Mouse (Mus musculus) myocyte (in vitro differentiated cells): ENCODE data around the gene D5Ertd579e.

Experiments used
- CEBPB ChIP-seq: IDR thresholded peaks from 2 replicates; pipeline ENCODE4 v1.6.1; 2011; ENCODE audit warnings: mild to moderate bottlenecking, moderate library complexity; ENCODE audit not compliant: poor library complexity, insufficient read depth, severe bottlenecking
- E2F4 ChIP-seq: IDR thresholded peaks from one replicate; pipeline ENCODE4 v1.6.1; 2011; ENCODE audit warnings: mild to moderate bottlenecking, control low read depth, moderate library complexity; ENCODE audit not compliant: insufficient read depth
- MAX ChIP-seq: IDR thresholded peaks from one replicate; pipeline ENCODE4 v1.6.1; 2011; ENCODE audit warnings: low read depth, mild to moderate bottlenecking, control low read depth
- MYOD1 ChIP-seq, 3 experiments: IDR thresholded peaks; one replicate each; pipeline ENCODE4 v1.6.1; 2011; ENCODE audit warnings: control low read depth in 2 of 3, low read depth in 2 of 3, mild to moderate bottlenecking in 2 of 3, moderate library complexity in 1 of 3; ENCODE audit not compliant: insufficient read length in 2 of 3, control insufficient read depth in 1 of 3
- MYOG ChIP-seq, 3 experiments: IDR thresholded peaks; one replicate each; pipeline ENCODE4 v1.6.1; 2011; ENCODE audit warnings: control low read depth in 2 of 3, low read depth in 2 of 3, mild to moderate bottlenecking in 2 of 3; ENCODE audit not compliant: insufficient read length in 2 of 3, control insufficient read depth in 1 of 3, insufficient read depth in 1 of 3
- POLR2A ChIP-seq: IDR thresholded peaks from one replicate; pipeline ENCODE4 v1.6.1; 2011; ENCODE audit warnings: low read depth, mild to moderate bottlenecking, control low read depth, moderate library complexity; ENCODE audit not compliant: insufficient read length
- POLR2AphosphoS2 ChIP-seq: IDR thresholded peaks from one replicate; pipeline ENCODE4 v1.6.1; 2011; ENCODE audit warnings: low read depth, control low read depth; ENCODE audit not compliant: insufficient read length
- REST ChIP-seq: IDR thresholded peaks from one replicate; pipeline ENCODE4 v1.6.1; 2011; ENCODE audit warnings: mild to moderate bottlenecking, control low read depth, moderate library complexity; ENCODE audit not compliant: insufficient read depth, insufficient read length
- SRF ChIP-seq: IDR thresholded peaks from one replicate; pipeline ENCODE4 v1.6.1; 2011; ENCODE audit warnings: low read depth; ENCODE audit not compliant: control insufficient read depth, insufficient read length
- TCF12 ChIP-seq: IDR thresholded peaks from one replicate; pipeline ENCODE4 v1.6.1; 2011; ENCODE audit warnings: mild to moderate bottlenecking, control low read depth; ENCODE audit not compliant: poor library complexity, insufficient read depth, severe bottlenecking
- TCF3 ChIP-seq: IDR thresholded peaks from one replicate; pipeline ENCODE4 v1.6.1; 2011; ENCODE audit warnings: low read depth, control low read depth; ENCODE audit not compliant: insufficient read length
- USF1 ChIP-seq: IDR thresholded peaks from one replicate; pipeline ENCODE4 v1.6.1; 2011; ENCODE audit warnings: low read depth, mild to moderate bottlenecking, control low read depth, moderate library complexity

DNA sequence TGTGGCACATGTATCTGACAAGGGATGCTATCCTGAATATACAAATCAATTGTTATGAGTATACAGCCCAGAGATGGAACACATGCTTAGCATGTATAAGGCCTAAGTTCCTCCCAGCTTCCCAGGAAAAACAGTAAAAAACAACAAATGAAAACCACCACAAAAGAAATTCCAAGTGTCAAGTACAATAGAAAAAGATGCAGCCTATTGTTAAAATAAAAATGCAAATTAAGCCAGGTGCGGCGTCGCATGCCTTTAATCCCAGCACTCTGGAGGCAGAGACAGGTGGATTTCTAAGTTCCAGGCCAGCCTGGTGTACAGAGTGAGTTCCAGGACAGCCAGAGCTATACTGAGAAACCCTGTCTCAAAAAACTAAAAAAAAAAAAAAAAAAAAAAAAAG lies 138.9 kb downstream of the D5Ertd579e start:
- TF ChIP-seq POLR2A (no peak), TCF12 (no peak), MYOD1 (IDR thresholded peaks at IDR 0.05; ENCODE audit: control insufficient read depth in 1 of 3, insufficient read length in 2 of 3, low read depth in 2 of 3) (no peak), CEBPB (no peak), POLR2AphosphoS2 (no peak), SRF (no peak), TCF3 (no peak), USF1 (no peak), MYOG (IDR thresholded peaks at IDR 0.05; ENCODE audit: control insufficient read depth in 1 of 3, insufficient read depth in 1 of 3, insufficient read length in 2 of 3, low read depth in 2 of 3) (no peak), E2F4 (no peak), MAX (no peak), REST (no peak)
